Mouse (Mus musculus): ENCODE data around the gene Ctnnd2. TPM values are rescaled to one million over a fixed set of nuclear protein-coding genes. Genes with fewer than 3 reads are reported as not detected.
A peak's percentile ranks its signal among the peaks of the same experiment; 100 is the strongest.

Ctnnd2 gene
- polyA plus RNA-seq, 1 experiment from 2014 or later = 4.3 TPM

- Histone ChIP-seq H3K27ac (ENCODE audit: low read length) (no peak overlapping the region), H3K4me1 (ENCODE audit: insufficient read depth, low read depth, low read length) (no peaks in the 10 kb centered on the region), H3K27me3 (replicated peaks; ENCODE audit: insufficient read depth, low read length) (no peaks in the 10 kb centered on the region), H3K4me3 (ENCODE audit: low read depth, low read length) (no peak overlapping the region), H3K9me3 (ENCODE audit: low read length) (no peaks in the 10 kb centered on the region), H3K9ac (replicated peaks; ENCODE audit: low read depth) (no peak overlapping the region), H3K4me2 (replicated peaks; ENCODE audit: low read depth, low read length) (no peak overlapping the region), H3K36me3 (ENCODE audit: insufficient read depth, low read length) (no peaks in the 10 kb centered on the region)
- DNase-seq (ENCODE audit: low spot score) (no peak), ATAC-seq (no peak)
- WGBS = 66% methylated on average over 7 of the region's 7 CpGs
- TF ChIP-seq CTCF (IDR thresholded peaks at IDR 0.05) (no peak), EP300 (IDR thresholded peaks at IDR 0.05) (no peak)
These were observed 197.6 kb downstream of the Ctnnd2 start for GRCm38 (mm10) chr15:30369997-30370396.

DNA sequence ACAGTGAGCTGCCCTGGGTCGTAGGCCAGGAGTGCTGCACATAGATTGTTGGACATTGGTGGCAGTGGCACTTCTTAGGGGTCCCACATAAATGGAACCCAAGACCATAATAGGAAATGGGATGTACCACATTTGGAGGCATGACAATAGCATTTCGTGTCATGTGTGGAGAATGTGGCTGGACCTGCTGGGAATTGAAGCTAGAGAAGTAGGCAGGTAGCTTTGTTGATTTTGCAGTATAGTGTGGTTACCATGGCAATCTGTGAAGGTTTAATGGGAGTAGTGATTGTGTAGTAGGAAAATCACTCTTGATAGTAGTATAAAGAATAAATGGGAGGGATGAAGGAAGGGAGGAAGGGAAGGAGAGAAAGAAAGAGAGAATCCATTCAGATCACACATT lies 198.8 kb downstream of the Ctnnd2 start:
- no peak overlapping the region for H3K9ac ChIP-seq (replicated peaks; ENCODE audit: low read depth)
- DNase-seq (ENCODE audit: low spot score) (no peak), ATAC-seq (no peak)
- no peaks in the 10 kb centered on the region for H3K4me1 ChIP-seq (ENCODE audit: insufficient read depth, low read depth, low read length)
- WGBS = 49% methylated on average over 2 of the region's 2 CpGs
- H3K27ac ChIP-seq (ENCODE audit: low read length) = no peak overlapping the region
- H3K9me3 ChIP-seq (ENCODE audit: low read length) = no peaks in the 10 kb centered on the region
- H3K27me3 ChIP-seq (replicated peaks; ENCODE audit: insufficient read depth, low read length) = no peaks in the 10 kb centered on the region
- no peak overlapping the region for H3K4me2 ChIP-seq (replicated peaks; ENCODE audit: low read depth, low read length)
- no peak overlapping the region for H3K4me3 ChIP-seq (ENCODE audit: low read depth, low read length)
- H3K36me3 ChIP-seq (ENCODE audit: insufficient read depth, low read length) = no peaks in the 10 kb centered on the region
- TF ChIP-seq EP300 (IDR thresholded peaks at IDR 0.05) (no peak), CTCF (IDR thresholded peaks at IDR 0.05) (no peak)

DNA sequence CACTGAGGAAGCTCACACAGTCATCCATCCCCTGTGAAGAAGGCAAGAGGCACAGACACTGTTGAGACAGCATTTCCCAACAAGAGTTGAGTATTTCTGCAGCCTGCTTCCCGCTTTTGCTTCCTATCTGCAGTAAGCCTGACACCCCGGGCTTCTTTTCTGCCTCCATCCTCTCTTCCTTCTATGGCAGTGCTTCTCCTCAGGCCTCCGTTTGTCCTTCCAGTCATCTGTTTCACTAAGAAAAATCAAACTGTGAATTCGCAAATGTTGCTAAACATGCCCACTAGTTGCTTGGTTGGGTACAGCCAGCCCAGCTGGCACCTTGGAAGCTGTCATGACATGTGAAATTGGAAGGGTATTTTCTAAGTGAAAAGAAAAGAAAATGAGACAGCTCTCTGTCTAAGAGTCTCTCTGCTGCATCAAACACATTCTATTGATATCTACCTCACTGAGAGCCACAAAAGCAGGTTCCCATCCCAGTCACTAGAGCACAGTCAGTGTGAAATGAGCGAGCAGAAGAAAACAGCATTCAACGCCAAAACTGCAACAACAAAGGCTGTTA lies 201.3 kb downstream of the Ctnnd2 start:
- 77% methylated on average over 6 of the region's 6 CpGs for WGBS
- DNase-seq (ENCODE audit: low spot score) (no peak), ATAC-seq (no peak)
- Histone ChIP-seq H3K9ac (replicated peaks; ENCODE audit: low read depth) (no peak overlapping the region), H3K27me3 (replicated peaks; ENCODE audit: insufficient read depth, low read length) (no peaks in the 10 kb centered on the region), H3K4me1 (ENCODE audit: insufficient read depth, low read depth, low read length) (no peaks in the 10 kb centered on the region), H3K4me2 (replicated peaks; ENCODE audit: low read depth, low read length) (no peak overlapping the region), H3K9me3 (ENCODE audit: low read length) (no peaks in the 10 kb centered on the region), H3K4me3 (ENCODE audit: low read depth, low read length) (no peak overlapping the region), H3K36me3 (ENCODE audit: insufficient read depth, low read length) (no peaks in the 10 kb centered on the region), H3K27ac (ENCODE audit: low read length) (no peak overlapping the region)
- no peak for TF ChIP-seq CTCF (IDR thresholded peaks at IDR 0.05)
- TF ChIP-seq EP300 (IDR thresholded peaks at IDR 0.05) = no peak

DNA sequence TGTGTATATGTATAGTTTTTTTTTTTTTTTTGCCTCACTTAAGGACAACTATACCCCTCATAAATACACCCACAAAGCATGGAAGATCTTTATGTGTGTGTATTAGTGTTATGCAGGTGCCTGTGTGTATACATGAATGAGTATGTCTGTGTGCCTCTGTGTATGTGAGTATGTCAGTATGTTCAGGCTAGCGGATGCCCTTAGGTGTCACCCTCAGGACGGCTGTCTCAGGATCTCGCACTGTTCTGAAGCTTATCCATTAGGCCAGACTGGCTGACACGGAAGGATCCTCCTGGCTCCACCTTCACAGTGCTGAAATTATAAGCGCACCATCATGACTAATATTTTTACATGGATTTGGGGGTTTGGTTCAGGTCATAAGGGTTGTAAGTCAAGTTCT lies 202.5 kb downstream of the Ctnnd2 start:
- ATAC-seq = no peak
- WGBS = 73% methylated on average over 5 of the region's 5 CpGs
- Histone ChIP-seq H3K4me2 (replicated peaks; ENCODE audit: low read depth, low read length) (no peak overlapping the region), H3K9ac (replicated peaks; ENCODE audit: low read depth) (no peak overlapping the region), H3K36me3 (ENCODE audit: insufficient read depth, low read length) (no peaks in the 10 kb centered on the region), H3K4me3 (ENCODE audit: low read depth, low read length) (no peak overlapping the region), H3K9me3 (ENCODE audit: low read length) (no peaks in the 10 kb centered on the region), H3K27me3 (replicated peaks; ENCODE audit: insufficient read depth, low read length) (no peaks in the 10 kb centered on the region), H3K4me1 (ENCODE audit: insufficient read depth, low read depth, low read length) (no peaks in the 10 kb centered on the region), H3K27ac (ENCODE audit: low read length) (no peak overlapping the region)
- TF ChIP-seq EP300 (IDR thresholded peaks at IDR 0.05) (no peak), CTCF (IDR thresholded peaks at IDR 0.05) (no peak)
- DNase-seq (ENCODE audit: low spot score) = no peak

GRCm38 (mm10) chr15:30383075-30383842 lies 210.9 kb downstream of the Ctnnd2 start:
- ATAC-seq (peak; percentile 94), DNase-seq (ENCODE audit: low spot score) (peak; percentile 93)
- 18% methylated on average over 9 of the region's 9 CpGs for WGBS
- TF ChIP-seq EP300 (IDR thresholded peaks at IDR 0.05) (peak; percentile 98), CTCF (IDR thresholded peaks at IDR 0.05) (no peak)
- Histone ChIP-seq H3K9me3 (ENCODE audit: low read length) (no peaks in the 10 kb centered on the region), H3K9ac (replicated peaks; ENCODE audit: low read depth) (no peak overlapping the region), H3K27ac (ENCODE audit: low read length) (no peak overlapping the region), H3K4me1 (ENCODE audit: insufficient read depth, low read depth, low read length) (0 out of 2 replicates have a peak, but pooled peaks cover 3% of the 10 kb centered on the region), H3K4me2 (replicated peaks; ENCODE audit: low read depth, low read length) (peak overlapping the region; percentile 34), H3K36me3 (ENCODE audit: insufficient read depth, low read length) (no peaks in the 10 kb centered on the region), H3K27me3 (replicated peaks; ENCODE audit: insufficient read depth, low read length) (no peaks in the 10 kb centered on the region), H3K4me3 (ENCODE audit: low read depth, low read length) (no peak overlapping the region)

GRCm38 (mm10) chr15:30384386-30384785 lies 212.0 kb downstream of the Ctnnd2 start:
- TF ChIP-seq CTCF (IDR thresholded peaks at IDR 0.05) = no peak
- no peak for TF ChIP-seq EP300 (IDR thresholded peaks at IDR 0.05)
- WGBS = 61% methylated on average over 5 of the region's 5 CpGs
- no peak for ATAC-seq
- Histone ChIP-seq H3K27ac (ENCODE audit: low read length) (no peak overlapping the region), H3K4me2 (replicated peaks; ENCODE audit: low read depth, low read length) (no peak overlapping the region), H3K36me3 (ENCODE audit: insufficient read depth, low read length) (no peaks in the 10 kb centered on the region), H3K27me3 (replicated peaks; ENCODE audit: insufficient read depth, low read length) (no peaks in the 10 kb centered on the region), H3K9me3 (ENCODE audit: low read length) (no peaks in the 10 kb centered on the region), H3K4me3 (ENCODE audit: low read depth, low read length) (no peak overlapping the region), H3K9ac (replicated peaks; ENCODE audit: low read depth) (no peak overlapping the region), H3K4me1 (ENCODE audit: insufficient read depth, low read depth, low read length) (0 out of 2 replicates have a peak, but pooled peaks cover 3% of the 10 kb centered on the region)
- DNase-seq (ENCODE audit: low spot score) = no peak

All from lung, postnatal 0 days (tissue).